Mouse (Mus musculus) heart, adult 18-20 months (tissue): Measurements from ENCODE around the gene Gm27179. TPM values are rescaled to one million over a fixed set of nuclear protein-coding genes. Genes with fewer than 3 reads are reported as not detected.
"Not testable (repeated sequence)": the region's sequence is repeated elsewhere in the genome, so short reads cannot be mapped to it uniquely, and the experiment has no call there.

Experiments
- DNase-seq, 2 experiments: peaks; one replicate each; pipeline ENCODE4 v3.0.0; 2021 to 2022; ENCODE audit warnings: mixed read lengths in 1 of 2
- total RNA-seq, 2 experiments: library from RNA; stranded (reverse); gene quantifications; 2 replicates each; pipeline ENCODE4 v1.2.3; 2021

Gm27179 gene
- total RNA-seq, 2 experiments from 2014 or later = not detected

DNA sequence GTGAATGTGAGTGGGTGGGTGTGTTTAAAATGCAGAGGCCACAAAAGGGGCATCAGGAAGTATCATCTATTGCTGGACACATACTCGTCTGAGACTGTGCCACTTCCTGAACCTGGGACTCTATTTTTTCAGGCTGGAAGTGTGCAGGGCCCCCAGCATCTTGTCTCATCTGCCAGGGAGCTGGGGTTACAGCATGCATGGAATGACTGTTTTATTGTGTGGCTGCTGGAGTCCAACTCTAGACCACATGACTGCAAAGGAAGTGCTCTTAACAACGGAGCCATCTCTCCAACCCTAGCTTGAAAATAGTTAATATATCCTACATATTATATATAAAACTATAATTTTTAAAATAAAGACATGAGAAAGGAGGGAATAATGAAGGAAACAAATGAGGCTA lies 39.0 kb downstream of the Gm27179 start:
- DNase-seq = not testable (repeated sequence)

DNA sequence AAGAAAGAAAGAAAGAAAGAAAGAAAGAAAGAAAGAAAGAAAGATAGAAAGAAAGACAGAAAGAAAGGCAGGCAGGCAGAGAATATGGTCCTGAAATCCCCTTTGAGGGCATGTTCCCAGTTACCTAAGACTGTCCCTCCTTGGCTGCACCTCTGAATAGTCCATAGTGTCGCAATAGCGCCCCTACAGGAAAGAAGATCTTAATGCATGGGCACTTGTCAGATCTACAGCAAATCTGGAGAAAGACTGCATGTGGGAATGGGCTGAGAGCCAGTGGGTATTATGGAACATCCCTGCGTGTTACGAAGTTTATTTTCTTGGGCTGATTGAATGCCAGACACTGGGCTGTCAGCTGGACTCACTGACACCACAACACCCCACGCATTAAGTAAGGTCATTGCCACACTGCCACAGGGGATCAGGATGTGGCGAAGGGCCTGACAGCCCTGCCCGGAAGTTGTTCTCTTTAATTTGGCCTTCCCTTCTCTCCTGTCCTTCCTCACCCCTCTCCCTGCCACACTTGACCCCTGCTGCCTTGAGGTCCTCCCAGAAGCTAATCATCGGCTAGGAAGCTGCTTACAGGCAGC lies 42.1 kb downstream of the Gm27179 start:
- not testable (repeated sequence) for DNase-seq

DNA sequence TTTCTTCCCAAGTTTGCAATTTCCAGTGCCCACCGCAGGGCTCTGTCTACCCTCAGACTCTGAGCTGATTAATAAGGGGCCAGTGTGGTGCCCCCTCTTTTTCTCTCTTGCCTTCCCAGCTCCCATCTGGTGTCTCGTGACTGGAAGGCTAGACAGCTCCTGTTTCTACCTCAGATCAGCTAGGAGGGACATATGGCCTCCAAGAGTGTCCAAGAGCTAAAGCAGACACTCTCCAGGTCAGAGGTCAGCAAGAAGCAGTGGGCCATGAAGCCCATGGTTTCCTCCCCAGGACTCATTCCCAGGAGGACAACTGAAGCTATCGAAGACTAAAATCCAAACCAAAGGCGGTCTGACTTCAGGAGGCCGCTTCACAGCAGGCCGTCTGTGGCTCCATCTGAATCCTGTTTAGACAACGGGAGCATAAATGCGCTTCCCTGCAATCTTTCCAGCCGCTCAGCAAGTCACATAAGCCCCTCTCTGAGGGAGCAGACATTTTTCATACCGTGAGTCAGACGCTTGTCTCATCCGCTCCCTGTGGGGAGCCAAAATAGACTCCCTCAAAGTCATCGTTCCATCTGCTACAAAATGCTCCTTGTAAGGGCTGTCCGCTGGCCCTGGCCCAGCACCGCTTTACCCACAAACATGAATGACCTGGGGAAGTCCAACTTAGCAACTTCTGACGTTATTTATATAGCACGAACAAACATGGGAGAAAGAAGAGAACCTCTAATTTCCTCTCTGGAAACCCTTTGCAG lies 44.6 kb downstream of the Gm27179 start:
- not testable (repeated sequence) for DNase-seq

DNA sequence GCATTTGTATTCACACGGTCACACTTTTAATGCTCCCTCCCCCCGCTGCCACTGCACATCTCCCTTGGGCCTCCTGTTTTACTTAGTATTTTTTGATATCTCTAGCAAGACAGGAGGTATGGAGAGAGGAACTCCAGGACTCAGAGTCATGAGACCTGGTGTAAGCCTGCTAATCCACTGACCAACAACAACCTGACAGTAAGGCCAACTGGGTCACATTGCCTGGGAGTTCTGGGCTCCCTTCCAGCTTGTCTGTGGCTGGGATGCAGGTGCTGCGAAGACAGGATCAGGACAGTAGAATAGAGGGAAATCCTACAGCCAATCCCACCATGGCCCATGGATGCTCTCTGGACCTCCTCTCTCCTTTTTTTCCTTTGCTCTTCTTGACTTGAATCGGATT lies 47.9 kb downstream of the Gm27179 start:
- DNase-seq = not testable (repeated sequence)

Other genes with a start within 250 kb of the Gm27179 start
- not detected for gene Synb, start 218.2 kb downstream of the Gm27179 start, total RNA-seq
- 1 to 10 TPM; 2.4 to 3.1 TPM for gene Gm16867, start 9.2 kb downstream of the Gm27179 start, total RNA-seq
- gene Entpd4b, start 42.9 kb upstream of the Gm27179 start, total RNA-seq = 10 to 100 TPM; 39.5 to 41.0 TPM